In genomic region chr19:53727886-53728669, GRCm38 (mm10) we compare ENCODE assay signal across 18 mouse cellular contexts. TPM values are rescaled to one million over a fixed set of nuclear protein-coding genes. Genes with fewer than 3 reads are reported as not detected.
A peak's percentile ranks its signal among the peaks of the same experiment; 100 is the strongest.
DNase-seq lines count a peak whose midpoint lies in the region; ATAC-seq and TF ChIP-seq lines count a peak whose summit lies in the region.
"Had no signal": no experiment of that assay in that cellular context is flagged by ENCODE, and none has a peak within 500 bp of the region (broad histone marks: within the 10 kb centered on the region; RNA-seq: fewer than 3 reads in every experiment).

No protein-coding gene starts in this region.

- peak overlapping the region; percentile 67; the same call in 1 of the 2 replicates for H3K27ac ChIP-seq in heart, embryonic 10.5 days
- no peak overlapping the region for H3K27ac ChIP-seq in kidney, postnatal 0 days
- no peak overlapping the region for H3K27ac ChIP-seq in kidney, embryonic 16.5 days (ENCODE audit: low read length)
- no peak overlapping the region for H3K27ac ChIP-seq in CH12.LX (ENCODE audit: insufficient read depth, low read depth)
- H3K27ac ChIP-seq: hindbrain, embryonic 13.5 days; intestine, embryonic 15.5 days; macrophage; midbrain, embryonic 12.5 days had no signal

- H3K79me2 ChIP-seq in CH12.LX (replicated peaks; ENCODE audit: control insufficient read depth, extremely low read depth, insufficient read depth, poor library complexity, severe bottlenecking) = no peaks in the 10 kb centered on the region

- TF ChIP-seq CTCF in kidney, postnatal 0 days (IDR thresholded peaks at IDR 0.05; ENCODE audit: low read depth) = peak; percentile 48
- TF ChIP-seq CTCF in CH12.LX (conservative IDR thresholded peaks at IDR 0.05 in 1 of 2, IDR thresholded peaks at IDR 0.05 in 1 of 2; ENCODE audit: low read depth in 2 of 2, low read length in 2 of 2) = peak in 1 of 2 experiments; percentile 49; a peak in 2 of 4 replicates

- H3K4me2 ChIP-seq in kidney, postnatal 0 days (ENCODE audit: low read length) = no peak overlapping the region
- no peak overlapping the region for H3K4me2 ChIP-seq in kidney, embryonic 16.5 days (replicated peaks; ENCODE audit: low read depth, low read length)
- no peak overlapping the region for H3K4me2 ChIP-seq in CH12.LX (ENCODE audit: insufficient read depth, low read depth, poor library complexity, severe bottlenecking)
- H3K4me2 ChIP-seq: hindbrain, embryonic 13.5 days; intestine, embryonic 15.5 days; midbrain, embryonic 12.5 days had no signal

- 77% methylated on average over 9 of the region's 9 CpGs for WGBS in heart, embryonic 10.5 days
- 76% methylated on average over 9 of the region's 9 CpGs for WGBS in kidney, postnatal 0 days
- 68% methylated on average over 9 of the region's 9 CpGs for WGBS in kidney, embryonic 16.5 days

- peaks cover 75% of the 10 kb centered on the region for H3K4me1 ChIP-seq in heart, embryonic 10.5 days
- H3K4me1 ChIP-seq in kidney, postnatal 0 days (replicated peaks; ENCODE audit: insufficient read depth, low read length) = no peaks in the 10 kb centered on the region; the same call in 1 of the 2 replicates
- H3K4me1 ChIP-seq in kidney, embryonic 16.5 days (ENCODE audit: insufficient read depth, low read length) = 0 out of 2 replicates have a peak, but pooled peaks cover 17% of the 10 kb centered on the region
- H3K4me1 ChIP-seq in CH12.LX (ENCODE audit: control insufficient read depth in 1 of 2, insufficient read depth in 2 of 2) = peaks cover 15 to 22% of the 10 kb centered on the region in 2 experiments
- H3K4me1 ChIP-seq: midbrain, embryonic 12.5 days had no signal

- H3K27me3 ChIP-seq in heart, embryonic 10.5 days (ENCODE audit: insufficient read depth, poor library complexity, severe bottlenecking) = no peaks in the 10 kb centered on the region
- H3K27me3 ChIP-seq in kidney, postnatal 0 days (ENCODE audit: insufficient read depth, low read length) = no peaks in the 10 kb centered on the region
- no peaks in the 10 kb centered on the region for H3K27me3 ChIP-seq in kidney, embryonic 16.5 days (ENCODE audit: insufficient read depth, low read length)
- H3K27me3 ChIP-seq in CH12.LX (replicated peaks) = no peaks in the 10 kb centered on the region
- H3K27me3 ChIP-seq: hindbrain, embryonic 13.5 days; intestine, embryonic 15.5 days; midbrain, embryonic 12.5 days had no signal

- H3K9me3 ChIP-seq in heart, embryonic 10.5 days = no peaks in the 10 kb centered on the region
- no peaks in the 10 kb centered on the region for H3K9me3 ChIP-seq in kidney, postnatal 0 days (replicated peaks; ENCODE audit: low read length)
- no peaks in the 10 kb centered on the region for H3K9me3 ChIP-seq in kidney, embryonic 16.5 days (ENCODE audit: low read length)
- H3K9me3 ChIP-seq in CH12.LX (replicated peaks; ENCODE audit: low read length) = no peaks in the 10 kb centered on the region
- H3K9me3 ChIP-seq: hindbrain, embryonic 13.5 days; intestine, embryonic 15.5 days; midbrain, embryonic 12.5 days had no signal

- ATAC-seq in kidney, postnatal 0 days (replicated peaks; ENCODE audit: low FRiP score, low read depth) = no peak
- ATAC-seq in kidney, embryonic 16.5 days (ENCODE audit: low FRiP score, low TSS enrichment) = no peak
- ATAC-seq: liver, postnatal 0 days had no signal

- peak; percentile 7; the same call in 1 of the 2 replicates for TF ChIP-seq RAD21 in CH12.LX (IDR thresholded peaks at IDR 0.05; ENCODE audit: low read depth, low read length)

- no peak for TF ChIP-seq EP300 in CH12.LX (IDR thresholded peaks at IDR 0.05; ENCODE audit: low read length)

- no peak overlapping the region for H3K9ac ChIP-seq in kidney, postnatal 0 days (ENCODE audit: low read depth, low read length)
- no peak overlapping the region for H3K9ac ChIP-seq in kidney, embryonic 16.5 days (replicated peaks; ENCODE audit: low read length)
- no peak overlapping the region for H3K9ac ChIP-seq in CH12.LX (ENCODE audit: insufficient read depth, low read depth)
- H3K9ac ChIP-seq: hindbrain, embryonic 13.5 days; intestine, embryonic 15.5 days; liver, postnatal 0 days; midbrain, embryonic 12.5 days had no signal

- H3K36me3 ChIP-seq in heart, embryonic 10.5 days = no peaks in the 10 kb centered on the region
- H3K36me3 ChIP-seq in kidney, postnatal 0 days (ENCODE audit: insufficient read depth, low read length) = no peaks in the 10 kb centered on the region
- no peaks in the 10 kb centered on the region for H3K36me3 ChIP-seq in kidney, embryonic 16.5 days (ENCODE audit: insufficient read depth, low read length)
- H3K36me3 ChIP-seq in CH12.LX (replicated peaks in 1 of 2; ENCODE audit: control insufficient read depth in 1 of 2, insufficient read depth in 1 of 2, low read length in 1 of 2) = no peaks in the 10 kb centered on the region
- H3K36me3 ChIP-seq: hindbrain, embryonic 13.5 days; intestine, embryonic 15.5 days; midbrain, embryonic 12.5 days had no signal

- in situ Hi-C loops in CH12.LX (cut with MboI; ENCODE audit: low pct_ligation_motif_present, low pct_unique_long_range_greater_than_20kb, low sequenced_read_pairs) = loop anchor here (5.0 kb wide), 1 partner anchor 76 kb away; no protein-coding TSS in a partner anchor

- DNase-seq in heart, embryonic 10.5 days (ENCODE audit: low spot score) = no peak
- DNase-seq in heart, postnatal 4 days = no peak
- no peak for DNase-seq in kidney, postnatal 0 days (ENCODE audit: low spot score)
- DNase-seq in CH12.LX (ENCODE audit: extremely low read depth) = no peak
- peak; percentile 79 for DNase-seq in NIH3T3 (ENCODE audit: low read depth)
- no peak for DNase-seq in left cerebral cortex, adult 9 months (ENCODE audit: low spot score in 2 of 2)
- DNase-seq: adrenal gland, postnatal 25 days; cerebellum, adult 9-10 months; kidney, postnatal 14 days; liver; liver, postnatal 0 days; thymus, postnatal 25 days had no signal

- TF ChIP-seq POLR2A in CH12.LX (IDR thresholded peaks at IDR 0.05; ENCODE audit: low read depth, low read length) = no peak

- dilution Hi-C loops in CH12.LX (cut with MboI; ENCODE audit: extremely low pct_ligation_motif_present, extremely low pct_unique_long_range_greater_than_20kb, low sequenced_read_pairs) = no loop called here

- no peak overlapping the region for H3K4me3 ChIP-seq in heart, embryonic 10.5 days
- H3K4me3 ChIP-seq in kidney, postnatal 0 days (replicated peaks; ENCODE audit: low read depth, low read length) = no peak overlapping the region
- H3K4me3 ChIP-seq in kidney, embryonic 16.5 days (ENCODE audit: low read length) = no peak overlapping the region
- H3K4me3 ChIP-seq in CH12.LX (replicated peaks in 1 of 3; ENCODE audit: low read depth in 2 of 3, low read length in 2 of 3, poor library complexity in 1 of 3) = no peak overlapping the region
- H3K4me3 ChIP-seq: hindbrain, embryonic 13.5 days; intestine, embryonic 15.5 days; midbrain, embryonic 12.5 days had no signal

TF ChIP-seq in CH12.LX, 34 proteins besides CTCF, POLR2A, EP300 and RAD21:
- TF ChIP-seq ELF1 (IDR thresholded peaks at IDR 0.05; ENCODE audit: low read depth, low read length) (no peak), SMC3 (IDR thresholded peaks at IDR 0.05; ENCODE audit: low read depth, low read length) (no peak; the same call in 1 of the 2 replicates), GABPA (IDR thresholded peaks at IDR 0.05; ENCODE audit: insufficient replicate concordance, low read depth, low read length) (no peak), CHD2 (IDR thresholded peaks at IDR 0.05; ENCODE audit: low read length) (no peak), ZNF384 (IDR thresholded peaks at IDR 0.05; ENCODE audit: low read depth, low read length) (no peak), SIN3A (IDR thresholded peaks at IDR 0.05; ENCODE audit: low read length) (no peak), NELFE (IDR thresholded peaks at IDR 0.05; ENCODE audit: low read depth, low read length) (no peak), E2F4 (IDR thresholded peaks at IDR 0.05; ENCODE audit: insufficient replicate concordance, low read depth, low read length) (no peak), ZMIZ1 (IDR thresholded peaks at IDR 0.05; ENCODE audit: low read depth, low read length) (no peak), ETS1 (conservative IDR thresholded peaks at IDR 0.05; ENCODE audit: low read depth, low read length) (no peak), MXI1 (IDR thresholded peaks at IDR 0.05; ENCODE audit: low read depth, low read length) (no peak), NRF1 (IDR thresholded peaks at IDR 0.05; ENCODE audit: low read depth, low read length) (no peak), TCF12 (IDR thresholded peaks at IDR 0.05; ENCODE audit: low read depth, low read length) (no peak)

RNA-seq across cellular contexts. Expression of gene Rbm20, which starts 51.0 kb away (rescaled TPM):
- polyA plus RNA-seq in heart, embryonic 10.5 days (2016; fragmentation: Nextera tagmentation; extraction: Ambion mirVana) = 18.3 and 34.7 TPM in 2 replicates
- 100 to 1,000 TPM; 265 to 287 TPM for total RNA-seq in heart, postnatal 4 days (2021)
- polyA plus RNA-seq in kidney, postnatal 0 days (2015; fragmentation: Nextera tagmentation; extraction: Ambion mirVana) = 2.5 and 2.8 TPM in 2 replicates
- polyA plus RNA-seq in kidney, embryonic 16.5 days (2015; fragmentation: Nextera tagmentation; extraction: Ambion mirVana) = 2.5 and 3.1 TPM in 2 replicates
- 0.08 and 0.13 TPM in 2 replicates for total RNA-seq in CH12.LX (2012; rRNA removed)
- total RNA-seq in CH12.LX (2014; rRNA removed) = 0.04 and 0.05 TPM in 2 replicates
- 0.49 and 0.56 TPM in 2 replicates for polyA plus RNA-seq in CH12.LX (2012; ENCODE audit: insufficient read length, low read depth)
- total RNA-seq: neutrophil, adult 5-6 weeks had no signal
- polyA plus RNA-seq: macrophage had no signal
